Mouse (Mus musculus) liver, embryonic 14.5 days (tissue): ENCODE results near the gene Necab3. TPM values are rescaled to one million over a fixed set of nuclear protein-coding genes. Genes with fewer than 3 reads are reported as not detected.

Source experiments
- ATAC-seq: fragments of 200-750 bp; cut with Nextera tagmentation; 2 replicates; pipeline ENCODE4 v1.8.0; 2017; ENCODE audit warnings: moderate number of reproducible peaks, mild to moderate bottlenecking, moderate library complexity; ENCODE audit not compliant: insufficient read depth
- DNase-seq, 3 experiments: peaks; one replicate each; pipeline ENCODE4 v3.0.0-alpha.2; 2012 to 2013; ENCODE audit warnings: low read depth in 3 of 3, low spot score in 3 of 3
- H3K27ac ChIP-seq: fragments of 300-500 bp; sonication (generic); 2 replicates; pipeline ENCODE4 v1.5.1; 2014; ENCODE audit warnings: moderate library complexity, mild to moderate bottlenecking, control low read depth, inconsistent platforms
- H3K27me3 ChIP-seq: fragments of 300-500 bp; sonication (generic); 2 replicates; pipeline ENCODE4 v1.6.1; 2014; ENCODE audit warnings: mild to moderate bottlenecking, low read length, moderate library complexity; ENCODE audit not compliant: control insufficient read depth, insufficient read depth
- H3K36me3 ChIP-seq: fragments of 300-500 bp; sonication (generic); replicated peaks from 2 replicates; pipeline ENCODE4 v1.6.1; 2014; ENCODE audit warnings: low read depth; ENCODE audit not compliant: control insufficient read depth, insufficient read depth
- H3K4me1 ChIP-seq, 2 experiments: fragments of 200-500 bp in 1 of 2; fragments of 300-500 bp in 1 of 2; sonication (generic) in 1 of 2; replicated peaks; 2 replicates each; pipeline ENCODE4 v1.6.1; 2012 to 2014; ENCODE audit warnings: antibody characterized with exemption in 1 of 2, inconsistent platforms in 1 of 2, low read length in 1 of 2; ENCODE audit not compliant: control insufficient read depth in 2 of 2, insufficient read depth in 2 of 2
- H3K4me2 ChIP-seq: fragments of 300-500 bp; sonication (generic); 2 replicates; pipeline ENCODE4 v1.6.1; 2014; ENCODE audit warnings: low read depth, mild to moderate bottlenecking, control low read depth, moderate library complexity
- H3K4me3 ChIP-seq, 2 experiments: fragments of 200-500 bp in 1 of 2; fragments of 300-500 bp in 1 of 2; sonication (generic) in 1 of 2; 2 replicates each; pipeline ENCODE4 v1.5.1; 2012 to 2014; ENCODE audit warnings: low read depth in 2 of 2, low read length in 2 of 2, mild to moderate bottlenecking in 2 of 2, control low read depth in 1 of 2, inconsistent platforms in 1 of 2, moderate library complexity in 1 of 2; ENCODE audit not compliant: insufficient read depth in 1 of 2
- H3K9ac ChIP-seq: fragments of 300-500 bp; sonication (generic); replicated peaks from 2 replicates; pipeline ENCODE4 v1.6.1; 2014; ENCODE audit warnings: mild to moderate bottlenecking, control low read depth, moderate library complexity
- H3K9me3 ChIP-seq: fragments of 300-500 bp; sonication (generic); 2 replicates; pipeline ENCODE4 v1.6.1; 2016; ENCODE audit warnings: low read length, mixed read lengths; ENCODE audit not compliant: control insufficient read depth
- CTCF ChIP-seq: IDR thresholded peaks from 2 replicates; pipeline ENCODE4 v1.5.1; 2016; ENCODE audit warnings: antibody characterized with exemption, low read depth, control low read depth
- EP300 ChIP-seq: IDR thresholded peaks from 2 replicates; pipeline ENCODE4 v1.6.1; 2016; ENCODE audit warnings: antibody characterized with exemption, low read depth
- WGBS: fragments of 180-500 bp; shearing (Covaris S2); extraction: QIAGEN DNeasy Blood & Tissue Kit; methylation state at CpG from one replicate; pipeline ENCODE4 v1.1.7; 2014; ENCODE audit not compliant: insufficient replicate concordance; 5-methylcytosine and 5-hydroxymethylcytosine counted together
- polyA plus RNA-seq, 2 experiments: library from polyadenylated mRNA; depleted of rRNA in 1 of 2; stranded (reverse) in 1 of 2; unstranded in 1 of 2; fragments of >200 nt; fragmentation: Nextera tagmentation in 1 of 2; extraction: Ambion mirVana in 1 of 2; gene quantifications; 2 replicates each; pipeline versions ENCODE4 v1.2.1 to v1.2.3; 2012 to 2014

Necab3 gene
- polyA plus RNA-seq, 2 experiments = 0.80 to 0.96 TPM

DNA sequence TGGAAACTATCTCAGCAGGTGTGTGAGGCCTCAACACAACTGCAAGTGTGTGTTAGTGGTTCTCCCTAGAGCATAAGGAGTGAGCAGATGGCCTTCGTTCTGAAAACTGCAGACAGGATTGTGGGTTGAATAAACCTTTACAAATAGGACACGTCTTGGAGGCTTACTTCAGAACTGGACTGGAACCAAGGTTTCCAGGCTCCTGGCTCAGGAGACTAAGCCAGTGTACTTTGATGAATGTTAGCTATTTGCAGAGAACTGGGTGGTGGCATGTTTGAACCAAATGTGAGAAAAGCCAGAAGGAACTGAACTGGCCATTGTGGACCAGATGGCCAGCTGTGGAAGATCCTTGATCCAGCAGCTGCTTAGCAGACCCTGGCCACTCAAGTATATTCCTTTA lies 20.4 kb downstream of the Necab3 start:
- DNase-seq = no peak
- no peak overlapping the region for H3K4me2 ChIP-seq
- 62% methylated on average over 2 of the region's 2 CpGs for WGBS
- H3K9me3 ChIP-seq = no peaks in the 10 kb centered on the region
- H3K4me1 ChIP-seq = peaks cover 0 to 4% of the 10 kb centered on the region in 2 experiments; a peak in 1 of 4 replicates
- H3K4me3 ChIP-seq = no peak overlapping the region
- ATAC-seq = no peak
- H3K27ac ChIP-seq = no peak overlapping the region
- TF ChIP-seq CTCF = no peak
- TF ChIP-seq EP300 = no peak
- H3K36me3 ChIP-seq = no peaks in the 10 kb centered on the region
- H3K27me3 ChIP-seq = no peaks in the 10 kb centered on the region
- H3K9ac ChIP-seq = no peak overlapping the region

DNA sequence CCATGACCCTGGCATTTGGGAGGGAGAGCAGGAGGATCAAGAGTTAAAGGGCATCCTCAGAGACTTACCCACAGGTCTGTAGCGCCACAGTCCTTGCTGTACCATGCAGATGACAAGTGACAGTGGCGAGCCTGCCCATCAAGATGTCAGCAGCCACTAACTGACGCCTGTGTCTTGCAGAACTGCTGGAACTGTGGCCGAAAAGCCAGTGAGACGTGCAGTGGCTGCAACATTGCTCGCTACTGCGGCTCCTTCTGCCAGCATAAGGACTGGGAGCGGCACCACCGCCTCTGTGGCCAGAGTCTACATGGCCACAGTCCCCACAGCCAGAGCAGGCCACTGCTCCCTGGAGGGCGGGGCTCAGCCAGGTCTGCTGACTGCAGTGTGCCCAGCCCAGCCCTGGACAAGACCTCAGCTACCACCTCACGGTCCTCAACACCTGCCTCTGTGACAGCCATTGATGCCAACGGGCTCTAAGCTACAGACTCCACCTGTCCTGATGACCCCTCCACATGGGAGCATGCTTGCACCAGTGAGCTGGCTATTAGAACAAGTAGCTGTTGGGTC lies 23.9 kb downstream of the Necab3 start:
- no peak for TF ChIP-seq EP300
- TF ChIP-seq CTCF = no peak
- ATAC-seq = no peak
- no peaks in the 10 kb centered on the region; the same call in 1 of the 2 replicates for H3K36me3 ChIP-seq

DNA sequence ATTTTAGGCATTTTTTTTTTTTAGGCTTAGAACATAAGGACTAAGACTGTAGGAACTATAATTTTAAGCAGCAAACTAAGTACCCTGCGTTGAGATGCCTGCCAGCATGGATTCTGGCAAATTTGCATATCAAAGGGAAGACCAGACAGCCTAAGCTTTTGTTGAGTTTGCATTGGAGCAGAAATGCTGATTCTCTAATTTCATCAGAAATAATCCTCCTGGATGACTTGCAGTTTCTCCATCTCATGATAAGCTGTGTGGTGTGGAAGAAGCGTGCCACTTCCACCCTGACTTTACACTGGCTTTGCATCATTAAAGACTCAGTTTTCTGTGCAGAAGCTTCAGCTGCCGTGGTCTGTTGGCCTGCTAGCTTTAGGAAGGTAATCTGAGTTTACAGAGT lies 25.8 kb downstream of the Necab3 start:
- Histone ChIP-seq H3K4me1 (no peaks in the 10 kb centered on the region), H3K27me3 (no peaks in the 10 kb centered on the region), H3K27ac (no peak overlapping the region), H3K36me3 (no peaks in the 10 kb centered on the region; the same call in none of the 2 replicates), H3K4me3 (no peak overlapping the region), H3K9ac (no peak overlapping the region), H3K4me2 (no peak overlapping the region), H3K9me3 (no peaks in the 10 kb centered on the region)
- DNase-seq (no peak), ATAC-seq (no peak)
- TF ChIP-seq EP300 (no peak), CTCF (no peak)
- WGBS = 49% methylated on average over 3 of the region's 3 CpGs

More for the DNA sequence above, 23.9 kb downstream of the Necab3 start:
- WGBS = 76% methylated on average over 12 of the region's 12 CpGs
- Histone ChIP-seq H3K27ac (no peak overlapping the region), H3K4me1 (peaks cover 0 to 4% of the 10 kb centered on the region in 2 experiments; a peak in 1 of 4 replicates), H3K4me2 (no peak overlapping the region), H3K9me3 (no peaks in the 10 kb centered on the region), H3K4me3 (no peak overlapping the region), H3K9ac (no peak overlapping the region), H3K27me3 (no peaks in the 10 kb centered on the region)
- DNase-seq = no peak

DNA sequence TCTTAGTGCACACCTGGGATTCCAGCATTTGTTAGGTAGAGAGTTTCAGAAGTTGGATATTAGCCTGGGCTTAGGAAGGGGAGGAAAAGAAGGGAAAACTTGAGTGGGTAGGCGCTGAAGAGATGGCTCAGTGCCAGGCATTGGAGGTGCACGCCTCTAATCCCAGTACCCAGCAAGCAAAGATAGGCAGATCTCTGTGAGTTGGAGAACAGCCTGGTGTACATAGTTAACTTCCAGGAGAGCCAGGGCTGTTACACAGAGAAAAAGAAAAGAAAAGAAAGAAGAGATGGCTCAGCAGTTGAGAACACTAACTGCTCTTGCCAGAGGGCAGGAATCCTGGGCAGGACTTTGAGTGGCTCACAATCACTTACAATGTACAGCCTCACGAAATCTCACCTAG lies 32.2 kb downstream of the Necab3 start:
- no peak overlapping the region for H3K4me3 ChIP-seq
- H3K9me3 ChIP-seq = no peaks in the 10 kb centered on the region
- DNase-seq (no peak), ATAC-seq (no peak)
- TF ChIP-seq CTCF (no peak), EP300 (no peak)
- 69% methylated on average over 3 of the region's 3 CpGs for WGBS
- H3K4me2 ChIP-seq = no peak overlapping the region
- H3K4me1 ChIP-seq = no peaks in the 10 kb centered on the region
- H3K36me3 ChIP-seq = peaks cover 5% of the 10 kb centered on the region
- H3K27me3 ChIP-seq = no peaks in the 10 kb centered on the region
- no peak overlapping the region for H3K9ac ChIP-seq
- H3K27ac ChIP-seq = no peak overlapping the region

- Histone ChIP-seq H3K27ac (no peak overlapping the region), H3K9ac (no peak overlapping the region), H3K4me2 (no peak overlapping the region), H3K4me1 (no peaks in the 10 kb centered on the region), H3K36me3 (peaks cover 5% of the 10 kb centered on the region), H3K9me3 (no peaks in the 10 kb centered on the region), H3K27me3 (no peaks in the 10 kb centered on the region), H3K4me3 (no peak overlapping the region)
- no peak for DNase-seq
- WGBS = 88% methylated on average over 2 of the region's 2 CpGs
- TF ChIP-seq CTCF (no peak), EP300 (no peak)
- no peak for ATAC-seq
Measured at GRCm38 (mm10) chr2:154525285-154525684, 33.4 kb downstream of the Necab3 start.
